Mouse (Mus musculus): Measurements from ENCODE around the gene Nfya.

GRCm38 (mm10) chr17:48341947-48342346 lies 67.8 kb downstream of the Nfya start:
- no peak for TF ChIP-seq POLR2A (IDR thresholded peaks at IDR 0.05; ENCODE audit: borderline replicate concordance, control insufficient read depth, low read depth, low read length)
- no peak for TF ChIP-seq CTCF (IDR thresholded peaks at IDR 0.05; ENCODE audit: control insufficient read depth, insufficient read depth, low read length)

All from bone marrow, adult 2 months (tissue).